Mouse (Mus musculus): Measurements from ENCODE around the gene Ankrd44. TPM values are rescaled to one million over a fixed set of nuclear protein-coding genes. Genes with fewer than 3 reads are reported as not detected.

The Ankrd44 gene
- polyA plus RNA-seq, 1 experiment from 2014 or later: 29.9 TPM

- no peaks in the 10 kb centered on the region for H3K27me3 ChIP-seq (ENCODE audit: control insufficient read depth, insufficient read depth, low read depth, low read length)
- ATAC-seq: no peak
- WGBS: 91% methylated on average over 17 of the region's 17 CpGs
- no peak overlapping the region for H3K4me3 ChIP-seq (ENCODE audit: low read depth, low read length)
- H3K27ac ChIP-seq (ENCODE audit: low read length): no peak overlapping the region
- H3K36me3 ChIP-seq (ENCODE audit: control insufficient read depth, insufficient read depth, low read length): no peaks in the 10 kb centered on the region
- H3K9ac ChIP-seq (ENCODE audit: low read depth, low read length): no peak overlapping the region
- H3K9me3 ChIP-seq (replicated peaks; ENCODE audit: control insufficient read depth, low read length, poor library complexity, severe bottlenecking): no peaks in the 10 kb centered on the region
- H3K4me2 ChIP-seq (ENCODE audit: low read length): no peak overlapping the region
- H3K4me1 ChIP-seq (ENCODE audit: control insufficient read depth, insufficient read depth, low read length): no peaks in the 10 kb centered on the region
Measured at GRCm38 (mm10) chr1:54837721-54838485, 88.3 kb downstream of the Ankrd44 start.

DNA sequence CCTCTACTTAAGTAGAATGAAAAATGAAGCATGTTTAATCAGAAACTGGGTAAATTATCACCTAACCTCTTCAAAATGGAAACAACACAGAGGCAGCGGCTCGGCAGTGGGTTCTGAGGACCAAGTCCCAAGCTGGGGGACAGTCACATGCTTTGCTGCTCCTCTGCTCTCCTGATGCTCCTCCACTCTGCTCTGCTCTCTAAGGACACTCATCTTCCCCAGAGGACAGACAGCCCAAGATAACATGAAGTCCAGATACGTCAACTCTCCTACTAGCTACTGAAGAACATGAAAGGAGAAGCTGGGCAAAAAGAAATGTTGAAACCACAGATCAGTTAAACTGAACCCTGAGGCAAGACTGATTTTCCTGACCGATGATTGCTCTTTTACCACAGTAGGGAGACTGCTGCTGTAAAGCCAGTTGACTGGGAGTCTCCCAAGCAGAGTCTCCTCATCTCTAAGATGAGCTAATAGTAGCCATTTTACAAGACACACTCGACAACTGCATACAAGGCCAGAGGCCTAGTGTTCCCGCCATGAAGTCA is 90.5 kb downstream of the Ankrd44 start:
- H3K4me3 ChIP-seq (ENCODE audit: low read depth, low read length): no peak overlapping the region
- H3K36me3 ChIP-seq (ENCODE audit: control insufficient read depth, insufficient read depth, low read length): no peaks in the 10 kb centered on the region
- no peak overlapping the region for H3K9ac ChIP-seq (ENCODE audit: low read depth, low read length)
- H3K9me3 ChIP-seq (replicated peaks; ENCODE audit: control insufficient read depth, low read length, poor library complexity, severe bottlenecking): no peaks in the 10 kb centered on the region
- no peaks in the 10 kb centered on the region for H3K27me3 ChIP-seq (ENCODE audit: control insufficient read depth, insufficient read depth, low read depth, low read length)
- 81% methylated on average over 6 of the region's 6 CpGs for WGBS
- no peak for ATAC-seq
- H3K4me1 ChIP-seq (ENCODE audit: control insufficient read depth, insufficient read depth, low read length): no peaks in the 10 kb centered on the region
- no peak overlapping the region for H3K4me2 ChIP-seq (ENCODE audit: low read length)
- no peak overlapping the region for H3K27ac ChIP-seq (ENCODE audit: low read length)

DNA sequence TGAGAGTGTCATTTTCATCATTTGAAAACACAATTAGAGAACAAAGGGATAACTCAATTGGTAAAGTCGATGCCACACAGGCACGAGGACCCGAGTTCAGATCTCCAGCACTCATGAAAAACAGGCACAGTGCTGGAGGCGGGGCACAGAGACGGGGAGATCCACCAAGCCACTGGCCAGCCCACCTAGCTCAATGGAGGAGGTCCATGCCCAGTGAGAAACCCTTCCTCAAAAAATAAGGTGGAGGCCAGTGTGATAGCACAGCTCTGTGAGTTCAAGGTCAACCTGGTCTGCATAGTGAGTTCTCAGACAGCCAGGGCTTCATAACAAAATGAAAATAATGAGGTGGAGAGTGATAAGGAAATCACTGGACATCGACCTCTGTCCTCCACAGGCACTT is 93.0 kb downstream of the Ankrd44 start:
- Histone ChIP-seq H3K9ac (ENCODE audit: low read depth, low read length) (no peak overlapping the region), H3K36me3 (ENCODE audit: control insufficient read depth, insufficient read depth, low read length) (no peaks in the 10 kb centered on the region), H3K4me1 (ENCODE audit: control insufficient read depth, insufficient read depth, low read length) (no peaks in the 10 kb centered on the region), H3K4me2 (ENCODE audit: low read length) (no peak overlapping the region), H3K27ac (ENCODE audit: low read length) (no peak overlapping the region), H3K27me3 (ENCODE audit: control insufficient read depth, insufficient read depth, low read depth, low read length) (no peaks in the 10 kb centered on the region), H3K9me3 (replicated peaks; ENCODE audit: control insufficient read depth, low read length, poor library complexity, severe bottlenecking) (no peaks in the 10 kb centered on the region), H3K4me3 (ENCODE audit: low read depth, low read length) (no peak overlapping the region)
- 89% methylated on average over 6 of the region's 6 CpGs for WGBS
- peak; percentile 46; the same call in 1 of the 2 replicates for ATAC-seq

DNA sequence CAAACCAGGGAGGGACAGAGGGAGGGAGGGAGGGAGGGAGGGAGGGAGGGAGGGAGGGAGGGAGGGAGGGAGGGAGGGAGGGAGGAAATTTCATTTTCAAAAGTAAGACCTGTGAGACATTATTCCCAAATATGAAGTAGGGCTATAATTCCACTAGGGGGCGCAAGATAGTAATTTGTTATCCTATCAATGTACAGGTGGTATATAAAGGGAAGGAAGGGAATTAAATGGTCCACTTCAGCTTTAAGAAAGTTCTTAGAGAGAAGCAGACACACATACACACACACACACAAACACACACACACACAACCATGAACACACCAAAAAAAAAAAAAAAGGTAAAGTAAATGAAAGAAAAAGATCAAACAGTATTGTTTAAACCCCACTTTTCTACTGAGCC is 93.4 kb downstream of the Ankrd44 start:
- Histone ChIP-seq H3K27ac (ENCODE audit: low read length) (no peak overlapping the region), H3K27me3 (ENCODE audit: control insufficient read depth, insufficient read depth, low read depth, low read length) (no peaks in the 10 kb centered on the region), H3K9ac (ENCODE audit: low read depth, low read length) (no peak overlapping the region), H3K36me3 (ENCODE audit: control insufficient read depth, insufficient read depth, low read length) (no peaks in the 10 kb centered on the region), H3K9me3 (replicated peaks; ENCODE audit: control insufficient read depth, low read length, poor library complexity, severe bottlenecking) (no peaks in the 10 kb centered on the region), H3K4me3 (ENCODE audit: low read depth, low read length) (no peak overlapping the region), H3K4me1 (ENCODE audit: control insufficient read depth, insufficient read depth, low read length) (no peaks in the 10 kb centered on the region), H3K4me2 (ENCODE audit: low read length) (no peak overlapping the region)
- 0 out of 2 replicates have a peak, but pooled peaks have one; percentile 52 for ATAC-seq
- 5% methylated on average over 1 of the region's 1 CpGs for WGBS

DNA sequence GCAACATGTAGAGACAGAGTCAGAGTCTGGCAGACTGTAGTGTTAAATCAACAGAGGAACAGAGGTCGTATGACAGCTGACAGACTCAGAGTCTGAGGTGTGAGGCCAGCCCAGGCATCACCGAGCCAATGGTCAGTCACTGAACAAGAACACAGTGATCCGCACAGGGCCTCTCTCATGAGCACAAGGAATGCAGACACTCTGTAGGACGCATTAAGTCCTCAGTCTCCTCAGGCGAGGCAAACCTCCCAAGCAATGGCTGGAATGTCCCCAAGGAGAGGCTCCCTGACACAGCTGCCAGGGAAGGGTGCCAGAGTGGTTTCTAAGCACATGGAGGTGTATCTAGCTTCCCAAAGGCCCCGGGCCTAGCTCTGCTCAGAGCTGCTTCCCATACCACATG is 96.0 kb downstream of the Ankrd44 start:
- WGBS: 57% methylated on average over 6 of the region's 6 CpGs
- Histone ChIP-seq H3K9ac (ENCODE audit: low read depth, low read length) (no peak overlapping the region), H3K4me1 (ENCODE audit: control insufficient read depth, insufficient read depth, low read length) (no peaks in the 10 kb centered on the region), H3K36me3 (ENCODE audit: control insufficient read depth, insufficient read depth, low read length) (no peaks in the 10 kb centered on the region), H3K9me3 (replicated peaks; ENCODE audit: control insufficient read depth, low read length, poor library complexity, severe bottlenecking) (no peaks in the 10 kb centered on the region), H3K4me3 (ENCODE audit: low read depth, low read length) (no peak overlapping the region), H3K4me2 (ENCODE audit: low read length) (no peak overlapping the region), H3K27me3 (ENCODE audit: control insufficient read depth, insufficient read depth, low read depth, low read length) (no peaks in the 10 kb centered on the region), H3K27ac (ENCODE audit: low read length) (no peak overlapping the region)
- no peak for ATAC-seq

DNA sequence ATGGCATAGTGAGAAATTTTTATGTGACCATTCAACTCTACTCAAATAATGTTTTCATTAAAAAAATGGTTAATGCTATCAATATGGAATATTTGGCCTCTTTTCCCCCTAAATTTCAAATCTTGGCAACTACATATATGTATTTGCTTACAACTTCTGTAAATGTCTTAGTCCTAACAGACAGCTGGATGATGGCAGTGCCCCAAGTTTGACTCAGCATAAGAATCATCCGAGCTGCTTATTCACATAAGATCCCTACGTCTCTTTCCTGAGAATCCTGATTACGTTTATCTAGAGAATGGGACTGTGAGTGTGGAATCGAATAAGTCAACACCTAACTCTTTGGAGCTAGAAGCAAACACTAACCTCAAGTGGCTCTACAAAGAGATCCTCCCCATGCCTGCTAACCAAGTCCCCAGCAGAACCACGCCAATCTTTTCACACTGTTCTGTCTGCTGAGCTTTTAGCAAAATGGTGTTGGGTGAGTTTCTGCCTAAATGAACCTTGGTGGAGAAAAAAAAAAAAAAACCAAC is 96.4 kb downstream of the Ankrd44 start:
- Histone ChIP-seq H3K4me3 (ENCODE audit: low read depth, low read length) (no peak overlapping the region), H3K36me3 (ENCODE audit: control insufficient read depth, insufficient read depth, low read length) (no peaks in the 10 kb centered on the region), H3K27me3 (ENCODE audit: control insufficient read depth, insufficient read depth, low read depth, low read length) (no peaks in the 10 kb centered on the region), H3K4me2 (ENCODE audit: low read length) (no peak overlapping the region), H3K9ac (ENCODE audit: low read depth, low read length) (no peak overlapping the region), H3K9me3 (replicated peaks; ENCODE audit: control insufficient read depth, low read length, poor library complexity, severe bottlenecking) (no peaks in the 10 kb centered on the region), H3K27ac (ENCODE audit: low read length) (no peak overlapping the region), H3K4me1 (ENCODE audit: control insufficient read depth, insufficient read depth, low read length) (no peaks in the 10 kb centered on the region)
- ATAC-seq: no peak
- 86% methylated on average over 5 of the region's 5 CpGs for WGBS

DNA sequence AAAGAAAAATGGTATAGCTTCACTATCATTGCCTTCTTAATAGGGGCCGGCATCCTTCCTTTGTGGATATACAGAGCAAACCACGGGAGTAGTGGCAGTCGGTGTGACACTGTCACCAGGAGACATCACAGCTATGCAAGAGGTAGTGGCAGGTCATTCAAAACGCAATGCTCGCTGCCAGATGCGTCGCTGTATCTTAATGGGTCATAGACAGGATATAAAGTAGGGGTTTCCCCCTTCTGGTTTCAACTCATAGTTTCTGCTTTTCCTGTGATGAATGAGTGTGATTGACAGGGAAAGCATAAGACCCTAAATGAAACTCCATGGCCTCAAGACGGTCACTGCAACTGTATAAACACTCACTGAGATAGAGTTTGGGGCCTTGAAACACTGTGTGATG is 98.4 kb downstream of the Ankrd44 start:
- Histone ChIP-seq H3K9ac (ENCODE audit: low read depth, low read length) (no peak overlapping the region), H3K9me3 (replicated peaks; ENCODE audit: control insufficient read depth, low read length, poor library complexity, severe bottlenecking) (no peaks in the 10 kb centered on the region), H3K27ac (ENCODE audit: low read length) (no peak overlapping the region), H3K27me3 (ENCODE audit: control insufficient read depth, insufficient read depth, low read depth, low read length) (no peaks in the 10 kb centered on the region), H3K4me1 (ENCODE audit: control insufficient read depth, insufficient read depth, low read length) (no peaks in the 10 kb centered on the region), H3K4me2 (ENCODE audit: low read length) (no peak overlapping the region), H3K4me3 (ENCODE audit: low read depth, low read length) (no peak overlapping the region), H3K36me3 (ENCODE audit: control insufficient read depth, insufficient read depth, low read length) (no peaks in the 10 kb centered on the region)
- 82% methylated on average over 8 of the region's 8 CpGs for WGBS
- no peak for ATAC-seq

- H3K36me3 ChIP-seq (ENCODE audit: control insufficient read depth, insufficient read depth, low read length): no peaks in the 10 kb centered on the region
- no peak overlapping the region for H3K9ac ChIP-seq (ENCODE audit: low read depth, low read length)
- no peak overlapping the region for H3K4me2 ChIP-seq (ENCODE audit: low read length)
- H3K4me1 ChIP-seq (ENCODE audit: control insufficient read depth, insufficient read depth, low read length): no peaks in the 10 kb centered on the region
- no peak overlapping the region for H3K27ac ChIP-seq (ENCODE audit: low read length)
- no peaks in the 10 kb centered on the region for H3K9me3 ChIP-seq (replicated peaks; ENCODE audit: control insufficient read depth, low read length, poor library complexity, severe bottlenecking)
- 66% methylated on average over 3 of the region's 3 CpGs for WGBS
- H3K27me3 ChIP-seq (ENCODE audit: control insufficient read depth, insufficient read depth, low read depth, low read length): no peaks in the 10 kb centered on the region
- no peak for ATAC-seq
- H3K4me3 ChIP-seq (ENCODE audit: low read depth, low read length): no peak overlapping the region
Measured at GRCm38 (mm10) chr1:54827351-54827750, 98.8 kb downstream of the Ankrd44 start.

DNA sequence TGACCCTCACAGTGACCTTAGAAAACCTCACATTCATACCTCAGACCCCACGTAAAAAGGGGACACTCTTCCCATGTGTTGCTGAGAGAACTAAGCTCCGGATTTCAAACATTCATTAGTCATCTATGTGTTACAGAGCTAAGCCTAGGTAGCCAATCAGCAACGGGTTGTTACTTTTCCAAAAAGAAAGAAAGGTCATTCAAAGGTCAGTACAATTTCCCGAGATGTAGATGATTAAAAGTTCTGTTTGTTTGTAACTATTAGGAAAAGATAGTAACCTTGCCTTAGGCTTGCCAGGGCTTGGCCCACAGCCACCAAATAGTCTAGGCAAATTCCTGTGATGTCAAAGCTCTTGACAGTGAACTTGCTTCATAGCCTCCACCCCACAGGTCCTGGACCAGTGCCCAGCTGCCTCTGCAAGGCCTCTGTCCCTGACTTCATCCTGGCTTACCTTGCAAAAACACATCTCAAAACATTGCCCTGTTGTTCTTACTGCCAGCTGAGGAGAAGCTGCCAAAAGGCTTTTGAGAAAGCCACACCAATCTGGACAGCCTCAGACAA is 99.7 kb downstream of the Ankrd44 start:
- H3K27me3 ChIP-seq (ENCODE audit: control insufficient read depth, insufficient read depth, low read depth, low read length): no peaks in the 10 kb centered on the region
- H3K27ac ChIP-seq (ENCODE audit: low read length): no peak overlapping the region
- 80% methylated on average over 4 of the region's 4 CpGs for WGBS
- no peak overlapping the region for H3K9ac ChIP-seq (ENCODE audit: low read depth, low read length)
- no peaks in the 10 kb centered on the region for H3K36me3 ChIP-seq (ENCODE audit: control insufficient read depth, insufficient read depth, low read length)
- no peak overlapping the region for H3K4me3 ChIP-seq (ENCODE audit: low read depth, low read length)
- no peaks in the 10 kb centered on the region for H3K4me1 ChIP-seq (ENCODE audit: control insufficient read depth, insufficient read depth, low read length)
- no peaks in the 10 kb centered on the region for H3K9me3 ChIP-seq (replicated peaks; ENCODE audit: control insufficient read depth, low read length, poor library complexity, severe bottlenecking)
- ATAC-seq: no peak
- no peak overlapping the region for H3K4me2 ChIP-seq (ENCODE audit: low read length)
